Mouse (Mus musculus) cerebral cortex, adult 2 months (tissue): ENCODE results near the gene Hoxc6.

Experiments
- WGBS: fragments of 180-500 bp; shearing (Covaris S2); methylation state at CpG from one replicate; pipeline ENCODE4 v1.1.7; 2018; 5-methylcytosine and 5-hydroxymethylcytosine counted together

Gene Hoxc6

DNA sequence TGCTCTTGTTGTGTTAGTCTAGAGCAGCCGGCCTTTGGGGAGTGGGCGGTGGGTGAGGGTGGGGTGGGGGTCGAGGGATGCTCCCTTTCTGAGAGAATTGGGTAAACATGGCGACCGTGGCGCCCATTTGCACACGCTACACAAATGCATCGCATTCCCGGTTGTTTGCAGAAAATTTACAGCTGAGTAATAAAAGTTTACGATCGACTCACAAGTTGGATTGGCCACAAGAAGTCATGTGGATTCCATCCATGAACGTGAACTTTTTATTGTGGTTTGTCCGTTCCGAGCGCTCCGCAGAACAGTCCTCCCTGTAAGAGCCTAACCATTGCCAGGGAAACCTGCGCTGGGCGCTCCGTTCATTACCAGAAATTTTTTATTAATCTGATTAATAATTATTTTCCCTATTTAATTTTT, at the start of gene Hoxc6:
Gene Hoxc6, plus strand, starts transcription at position 319 of the 417 bp plus-strand sequence.
- WGBS, result 4% methylated on average over 19 of the region's 19 CpGs

DNA sequence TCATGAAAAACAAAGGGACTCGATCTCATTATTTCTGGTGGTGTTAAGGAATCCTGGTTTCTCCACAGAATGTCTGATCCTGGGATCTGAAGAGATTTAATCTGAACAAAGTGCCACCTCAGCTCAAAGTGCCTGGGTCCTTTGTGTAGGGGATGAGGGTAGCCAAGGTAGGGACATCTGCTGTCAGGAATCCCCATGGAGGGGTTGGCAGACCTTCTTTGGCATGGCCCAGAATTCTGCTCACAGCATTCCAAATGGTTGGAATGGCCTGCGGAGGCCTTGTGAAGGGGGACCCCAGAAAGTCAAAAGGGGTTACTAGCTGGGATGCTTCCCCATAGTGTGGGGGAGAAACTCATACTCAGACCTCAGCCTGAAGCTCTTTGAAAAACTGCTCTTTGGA, 49.2 kb upstream of the Hoxc6 start:
- WGBS, result 18% methylated on average over 2 of the region's 2 CpGs

- WGBS, result 3% methylated on average over 20 of the region's 20 CpGs
Observed at GRCm38 (mm10) chr15:102949696-102950095, 48.4 kb upstream of the Hoxc6 start.

GRCm38 (mm10) chr15:102950877-102951276, 47.2 kb upstream of the Hoxc6 start:
- 11% methylated on average over 2 of the region's 2 CpGs for WGBS

DNA sequence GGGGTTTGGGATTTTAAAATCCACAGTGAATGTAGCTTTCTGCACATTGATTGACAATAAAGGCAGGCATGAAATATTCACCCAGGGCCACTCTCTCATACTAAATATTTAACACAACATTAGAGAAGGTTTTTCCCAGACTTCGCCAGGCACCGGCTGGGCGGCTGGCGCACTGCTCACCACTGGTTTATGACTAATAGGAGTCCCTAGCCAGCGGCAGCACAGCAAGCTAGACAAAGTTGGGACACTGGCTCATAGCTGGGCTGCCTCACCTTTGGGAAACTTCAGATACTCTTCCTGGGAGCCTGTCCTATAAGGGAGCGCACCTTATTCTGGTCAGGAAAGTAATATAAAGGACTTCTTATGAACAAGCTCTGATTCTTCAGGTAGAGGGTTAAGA, 44.5 kb upstream of the Hoxc6 start:
- 7% methylated on average over 6 of the region's 6 CpGs for WGBS

- 2% methylated on average over 57 of the region's 57 CpGs for WGBS
Observed at GRCm38 (mm10) chr15:102954192-102955006, 43.7 kb upstream of the Hoxc6 start, which contains the start of gene Hoxc11. Gene Hoxc11 (plus strand): TSS chr15:102954427.

- WGBS, result 2% methylated on average over 28 of the region's 28 CpGs
Observed at GRCm38 (mm10) chr15:102955007-102955382, 43.1 kb upstream of the Hoxc6 start.

- WGBS, result 2% methylated on average over 40 of the region's 40 CpGs
Observed at GRCm38 (mm10) chr15:102955833-102956640, 42.0 kb upstream of the Hoxc6 start.

DNA sequence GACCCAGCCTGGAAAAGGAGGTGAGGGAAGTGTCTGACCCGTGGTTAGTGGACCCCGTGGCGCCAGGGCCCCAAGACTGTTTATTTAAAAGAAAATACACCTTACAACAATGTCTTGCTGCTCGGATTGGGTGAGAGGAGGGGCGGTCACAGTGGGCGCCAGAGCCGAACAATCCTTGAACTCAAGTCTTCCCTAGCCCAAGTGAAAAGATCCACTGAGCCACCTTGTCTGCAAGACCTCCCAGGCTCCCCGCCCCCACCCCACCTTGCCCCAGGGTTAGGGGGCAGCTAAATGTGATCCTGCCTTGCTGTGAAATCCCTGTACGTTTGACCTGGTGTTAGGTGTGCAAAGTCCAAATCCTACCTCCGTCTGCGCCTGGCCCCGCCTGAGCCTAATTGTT, 41.2 kb upstream of the Hoxc6 start:
- 2% methylated on average over 12 of the region's 12 CpGs for WGBS

GRCm38 (mm10) chr15:102959663-102960191, 38.3 kb upstream of the Hoxc6 start:
- 3% methylated on average over 13 of the region's 13 CpGs for WGBS

- 3% methylated on average over 6 of the region's 6 CpGs for WGBS
Observed at GRCm38 (mm10) chr15:102961728-102962127, 36.3 kb upstream of the Hoxc6 start.

DNA sequence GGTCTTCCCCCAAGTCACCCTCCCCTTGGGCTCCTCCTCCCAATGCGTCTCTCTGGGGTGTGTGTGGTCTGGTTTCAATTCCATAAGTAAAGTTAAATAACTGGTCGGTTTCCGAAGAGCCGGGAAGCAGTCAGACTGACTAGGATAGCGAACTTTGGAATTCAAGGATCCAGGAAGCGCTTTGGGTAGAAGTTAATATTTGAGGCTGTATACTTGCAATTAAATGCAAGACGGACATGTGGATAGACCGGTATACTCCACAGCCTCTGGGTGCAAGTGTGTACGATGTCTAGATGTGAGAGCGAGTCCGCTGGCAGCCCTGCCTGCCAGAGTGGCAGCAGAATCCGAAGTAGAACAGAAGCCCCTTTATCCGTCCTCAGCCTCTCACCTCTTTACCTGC, 35.6 kb upstream of the Hoxc6 start:
- 6% methylated on average over 13 of the region's 13 CpGs for WGBS

- 5% methylated on average over 8 of the region's 8 CpGs for WGBS
Observed at GRCm38 (mm10) chr15:102963259-102963658, 34.8 kb upstream of the Hoxc6 start.

DNA sequence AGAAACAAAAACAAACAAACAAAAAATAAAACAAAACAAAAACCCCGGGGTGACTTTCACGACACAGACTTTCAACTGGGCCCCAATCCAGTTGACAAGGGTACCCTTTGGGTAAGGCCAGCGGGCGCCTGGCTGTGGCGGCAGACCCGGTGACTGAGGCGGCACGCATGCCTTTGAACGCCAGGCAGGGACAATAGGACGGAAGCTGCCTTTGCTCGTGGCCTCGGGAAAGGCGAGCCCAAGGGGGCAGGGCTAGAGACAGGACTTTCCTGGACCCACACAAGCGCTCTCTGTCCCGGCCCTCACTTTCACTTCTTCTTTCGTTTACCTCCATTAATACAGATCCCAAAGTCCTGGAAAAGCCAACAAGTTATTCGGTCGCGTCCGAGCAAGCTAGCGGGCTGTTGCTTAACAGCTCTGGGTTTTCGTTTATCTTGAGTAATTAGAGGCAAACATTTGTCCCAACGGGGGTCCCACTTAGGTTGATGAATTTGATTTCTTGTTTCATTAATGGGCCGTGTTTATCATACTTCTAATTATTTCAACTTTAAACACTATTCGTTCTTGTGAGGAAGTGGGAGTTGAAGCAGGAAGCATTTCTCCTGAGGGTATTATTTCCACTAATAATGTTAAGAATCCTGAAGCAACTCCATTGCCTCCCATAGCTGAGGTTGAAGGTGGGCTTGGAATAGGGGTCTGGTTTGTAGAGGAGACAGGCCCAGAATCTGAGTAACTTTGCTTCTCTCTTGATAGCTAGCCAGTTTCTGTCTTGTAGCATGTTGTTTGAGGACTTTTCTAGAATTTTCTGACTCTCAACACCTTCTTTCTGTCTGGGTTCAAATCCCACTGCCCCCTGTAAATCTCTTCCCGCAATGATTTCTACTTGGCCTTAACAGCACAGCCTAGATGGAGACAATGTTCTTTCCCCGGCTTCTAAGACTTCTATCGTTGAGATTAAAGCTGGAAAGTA, 34.1 kb upstream of the Hoxc6 start:
- WGBS, result 4% methylated on average over 28 of the region's 28 CpGs

DNA sequence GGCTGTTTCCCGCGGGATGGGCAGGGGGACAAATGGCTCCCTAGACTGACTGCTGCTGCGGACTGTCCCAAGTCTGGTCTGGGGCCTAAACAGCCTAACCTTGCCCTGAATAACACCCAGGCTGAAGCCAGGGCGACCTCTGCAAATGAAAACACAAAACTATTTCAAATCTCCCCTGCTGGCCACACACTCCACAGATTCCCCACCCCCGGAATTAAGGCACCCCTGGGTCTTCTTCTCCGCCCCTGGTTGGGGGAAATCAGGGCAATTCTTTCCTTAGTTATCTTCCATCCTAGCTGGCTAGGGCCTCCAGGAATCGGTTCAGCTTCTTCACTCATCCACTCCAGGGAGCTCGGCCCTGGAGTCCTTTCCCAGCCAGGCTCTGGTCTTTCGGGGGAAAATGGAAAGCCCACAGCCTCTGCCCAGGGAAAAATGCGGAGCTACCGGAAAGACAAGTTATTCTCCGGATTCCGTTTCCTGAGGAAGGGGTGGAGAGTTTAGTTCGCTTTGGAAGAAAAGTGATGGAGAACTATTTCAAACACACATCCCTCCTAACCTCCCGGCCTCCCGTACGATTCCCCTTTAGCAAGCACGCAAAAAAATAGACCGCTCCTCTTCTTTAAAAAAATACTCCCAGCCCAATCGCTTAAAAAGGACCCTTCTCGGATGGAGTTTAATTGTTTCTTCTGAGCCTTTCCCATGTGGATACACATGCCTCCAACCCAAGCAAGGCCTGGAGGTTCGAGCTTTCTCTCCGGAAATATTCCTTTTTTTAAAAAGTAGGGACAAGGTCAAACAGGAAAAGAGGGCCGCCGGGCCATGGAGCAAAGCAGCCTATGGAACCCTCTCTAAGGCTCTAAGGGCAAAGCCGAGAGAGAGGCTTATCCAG, 32.8 kb upstream of the Hoxc6 start:
- 7% methylated on average over 26 of the region's 26 CpGs for WGBS

DNA sequence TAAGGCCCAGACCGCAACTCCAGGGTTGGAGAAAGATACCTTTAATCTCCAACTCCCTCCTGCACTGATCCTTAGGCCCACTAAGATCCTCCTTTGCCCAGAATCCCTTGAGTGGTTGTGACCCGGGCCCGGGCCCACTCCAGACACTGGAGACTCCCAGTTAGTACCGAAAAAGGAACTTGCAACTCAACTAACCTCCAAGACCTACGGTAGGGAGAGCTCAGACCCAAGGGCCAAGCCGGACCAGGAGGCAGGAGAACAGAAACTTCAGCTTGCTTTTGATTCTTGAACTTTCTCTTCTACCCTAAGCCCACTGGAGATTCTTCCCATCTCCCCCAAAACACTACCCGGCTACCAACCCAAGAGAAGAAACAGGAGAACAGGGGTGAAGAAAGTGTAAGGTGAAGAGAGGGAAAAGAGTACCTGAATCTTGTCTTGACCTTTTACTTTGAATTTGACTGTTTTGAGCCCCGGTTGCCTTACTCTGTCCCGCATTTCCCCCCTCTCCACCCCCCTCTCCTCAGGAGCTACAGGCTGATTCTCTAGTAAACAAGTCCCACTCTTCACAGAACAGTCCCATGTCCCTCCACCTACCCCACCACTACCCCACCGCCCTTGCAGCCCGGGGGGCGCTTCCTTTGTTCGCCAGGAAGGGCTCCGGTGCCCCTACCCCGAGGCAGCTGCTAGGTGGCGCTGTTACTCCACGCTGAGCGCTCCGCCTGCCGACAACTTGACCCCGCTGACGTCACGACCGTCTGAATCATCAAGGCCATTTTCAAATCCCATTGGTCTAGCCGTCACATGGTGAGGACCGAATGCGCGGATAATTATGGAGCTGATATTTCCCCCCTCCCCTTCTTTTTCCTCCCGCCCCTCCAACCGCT, 31.9 kb upstream of the Hoxc6 start:
- 5% methylated on average over 30 of the region's 30 CpGs for WGBS

GRCm38 (mm10) chr15:102966776-102967311, 31.2 kb upstream of the Hoxc6 start, which contains the start of gene Hoxc10:
Gene Hoxc10 (plus strand): TSS chr15:102966796.
- 4% methylated on average over 27 of the region's 27 CpGs for WGBS

GRCm38 (mm10) chr15:102967312-102967510, 30.8 kb upstream of the Hoxc6 start, which contains the start of gene Hoxc5:
Gene Hoxc5 (plus strand): TSS chr15:102967443.
- WGBS, result 5% methylated on average over 12 of the region's 12 CpGs
